Mouse (Mus musculus) c-Kit-positive CD71-negative TER-119-negative erythroid progenitor cells, embryonic 14.5 days (primary cell): ENCODE measurements at regions not wholly inside any gene's neighbourhood (a gene's known extent, or its start where the extent isn't known, plus 50 kb on each side); places are given as distances from the start of the nearest gene placed in this dataset.

Experiments
- DNase-seq: peaks from one replicate; pipeline ENCODE4 v3.0.0-alpha.2; 2013; ENCODE audit warnings: low read depth

DNA sequence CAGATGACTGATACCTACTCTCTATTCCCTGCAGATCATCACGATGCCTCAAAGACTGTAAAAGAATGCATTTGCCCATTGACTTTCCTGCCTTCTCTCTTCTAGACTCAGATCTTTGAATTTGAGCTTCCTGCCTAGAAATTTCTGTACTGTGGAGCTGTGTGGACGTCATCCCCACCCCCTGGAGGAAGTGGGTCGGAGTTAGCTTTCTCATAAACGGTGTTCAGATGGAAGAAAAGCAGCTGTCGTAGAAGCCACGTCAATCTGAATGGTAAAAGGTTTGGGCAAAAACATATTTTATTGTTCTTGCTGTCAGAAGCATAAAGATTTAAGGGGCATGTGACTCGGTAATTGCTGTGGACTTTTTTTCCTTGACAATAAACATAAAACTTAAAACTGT lies 154.6 kb upstream of the Mvb12b start:
- DNase-seq: no peak

DNA sequence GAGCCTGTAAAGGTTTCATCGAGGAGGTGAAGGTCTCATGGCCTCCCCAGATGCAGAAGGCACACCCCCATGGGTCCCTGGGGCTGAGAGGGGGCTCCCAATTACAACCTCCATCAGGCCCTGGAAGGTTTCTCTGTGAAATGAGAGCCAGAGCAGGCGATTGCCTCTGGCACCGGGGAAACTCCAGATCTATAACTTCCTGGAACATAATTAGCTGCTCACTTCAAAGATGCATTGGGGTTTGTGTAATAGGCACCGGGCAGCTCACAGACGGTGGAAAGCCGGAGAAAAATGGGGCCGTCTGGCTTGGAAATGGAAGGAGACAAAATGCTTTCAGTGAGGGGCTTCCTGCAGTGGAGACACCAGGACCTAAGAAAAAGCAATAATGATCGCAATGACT lies 151.2 kb upstream of the Mvb12b start:
- DNase-seq: no peak

- DNase-seq: no peak
These were observed 145.5 kb upstream of the Mvb12b start for GRCm38 (mm10) chr2:34033212-34033611.

DNA sequence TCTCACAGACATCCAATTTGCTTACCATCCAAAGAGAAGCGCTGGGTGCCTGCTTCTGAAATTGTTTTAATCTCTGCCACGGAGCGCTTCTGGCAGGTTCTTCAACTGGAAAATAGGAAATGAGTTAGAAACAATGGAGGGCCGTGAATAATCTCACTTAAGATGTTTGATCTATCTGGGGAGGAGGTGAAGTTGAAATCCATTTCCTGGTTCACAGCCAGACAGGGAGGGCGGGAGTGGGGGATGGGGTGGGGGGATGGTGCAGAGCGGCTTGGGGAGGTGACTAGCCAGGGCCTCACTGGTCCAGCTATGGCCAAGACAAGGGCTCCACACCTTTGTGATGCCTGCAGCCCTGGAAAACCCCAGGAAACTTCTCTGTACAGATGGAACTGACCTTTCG lies 143.7 kb upstream of the Mvb12b start:
- no peak for DNase-seq

DNA sequence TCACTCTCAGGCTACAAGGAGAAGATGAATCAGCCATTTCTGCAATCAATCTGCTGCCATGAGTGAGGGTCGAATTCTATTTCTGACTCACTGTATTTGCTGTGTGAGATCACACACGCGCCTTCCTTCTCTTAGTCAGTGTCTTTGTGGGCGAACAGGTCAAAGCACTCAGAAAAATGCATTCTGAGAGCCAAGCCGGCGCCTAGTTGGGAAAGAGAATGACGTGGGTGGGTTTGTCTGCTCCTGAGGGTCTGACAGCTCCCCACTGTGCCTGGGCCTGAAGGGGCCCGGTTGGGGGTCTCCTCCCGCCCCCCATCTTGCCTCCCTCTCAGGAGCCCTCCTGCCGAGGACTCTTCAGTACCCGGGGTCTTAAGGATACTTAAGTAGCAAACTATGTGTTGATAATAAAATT lies 143.3 kb upstream of the Mvb12b start:
- DNase-seq: no peak

- no peak for DNase-seq
These were observed 139.7 kb upstream of the Mvb12b start for GRCm38 (mm10) chr2:34027445-34027844.

DNA sequence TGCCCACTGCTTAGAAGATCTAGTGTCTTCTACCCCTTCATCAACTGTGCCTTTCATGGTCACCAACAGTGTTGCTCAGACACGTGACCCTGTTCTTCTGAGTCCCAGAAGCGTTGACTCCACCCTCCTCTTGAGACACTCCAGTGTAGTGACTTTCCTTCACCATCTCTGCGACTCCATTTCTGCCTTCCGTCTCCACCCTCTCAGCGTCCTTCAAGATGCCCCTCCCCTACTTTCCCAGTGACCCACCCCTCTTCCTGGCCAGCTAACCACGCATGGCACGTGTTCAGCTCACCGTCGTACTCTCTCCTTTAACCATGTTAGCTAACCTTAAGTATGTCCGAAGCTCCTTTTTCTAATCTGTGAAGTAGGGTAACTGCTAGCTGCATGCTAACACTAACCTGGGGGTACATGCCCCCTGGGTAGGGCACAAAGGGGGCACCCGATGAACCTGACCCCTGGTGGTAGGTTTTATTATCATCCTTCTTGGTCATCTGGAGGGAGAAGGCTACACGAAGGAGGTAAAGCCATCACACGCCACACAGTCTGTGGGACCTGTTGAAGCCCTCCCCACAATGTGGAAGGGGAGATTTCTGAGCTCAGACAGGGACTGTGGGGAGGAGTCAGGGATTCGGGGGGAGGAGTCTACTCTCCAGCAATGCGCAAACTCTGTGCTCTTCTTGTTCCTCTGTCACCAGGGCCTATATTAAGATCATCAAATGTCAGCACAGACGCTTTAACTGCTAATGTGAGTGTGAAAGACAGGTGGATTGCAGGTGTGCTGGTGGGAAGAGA lies 139.0 kb upstream of the Mvb12b start:
- DNase-seq: no peak

- DNase-seq: peak; percentile 26
These were observed 138.1 kb upstream of the Mvb12b start for GRCm38 (mm10) chr2:34025715-34026360.

DNA sequence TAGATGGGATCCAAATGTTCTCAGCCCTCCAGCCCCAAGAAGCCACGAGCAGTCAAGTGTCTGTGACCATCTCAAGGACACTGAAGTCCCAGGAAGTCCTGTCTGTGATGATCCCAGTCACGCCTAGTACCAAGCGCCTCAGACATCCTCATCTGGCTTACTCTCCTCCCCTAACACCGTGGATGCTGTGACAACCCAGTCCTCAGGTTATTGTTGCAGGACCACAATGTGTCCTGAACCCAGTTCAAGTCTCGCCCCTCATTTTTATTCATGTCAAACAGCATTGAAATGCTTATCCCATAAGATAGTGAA lies 129.4 kb upstream of the Mvb12b start:
- DNase-seq: no peak

- DNase-seq: no peak
These were observed 128.8 kb upstream of the Mvb12b start for GRCm38 (mm10) chr2:34016350-34017141.

- no peak for DNase-seq
These were observed 127.9 kb upstream of the Mvb12b start for GRCm38 (mm10) chr2:34015640-34015995.

DNA sequence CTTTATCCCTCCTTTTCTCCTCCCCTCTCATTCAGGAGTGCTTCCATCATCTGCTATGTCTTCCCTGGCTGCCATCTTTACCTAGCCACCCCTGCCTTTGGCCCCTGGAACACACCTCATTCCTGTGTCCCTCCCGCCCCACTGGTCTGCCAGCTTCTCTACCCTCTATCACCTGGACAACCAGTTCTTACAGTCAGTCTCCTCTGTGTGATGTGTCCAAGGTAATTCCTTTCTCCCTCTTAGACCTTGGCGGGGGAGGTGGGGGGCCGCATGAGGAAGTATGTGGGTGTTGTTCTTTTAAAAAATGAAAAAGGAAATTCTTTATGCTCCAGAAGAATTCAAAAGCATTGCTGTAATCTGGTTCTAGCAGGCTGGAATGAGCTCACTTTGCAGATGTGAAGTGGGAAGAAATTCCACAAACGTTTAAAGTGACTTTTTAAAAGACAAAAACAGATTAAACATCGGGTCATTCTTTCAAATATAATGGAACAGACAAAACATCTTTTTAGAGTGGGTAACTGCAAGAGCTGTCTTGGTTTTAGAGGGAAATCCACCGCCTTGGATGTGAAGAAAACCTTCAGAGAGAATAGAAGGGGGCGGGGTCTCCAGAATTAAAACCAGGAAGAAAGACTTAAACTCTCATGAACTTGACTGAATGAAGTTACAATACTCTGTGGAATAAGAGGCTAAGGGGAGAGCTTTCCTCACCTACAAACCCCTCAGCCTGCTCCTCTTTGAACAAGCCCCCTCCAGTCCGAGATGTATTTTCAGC lies 127.3 kb upstream of the Mvb12b start:
- no peak for DNase-seq

DNA sequence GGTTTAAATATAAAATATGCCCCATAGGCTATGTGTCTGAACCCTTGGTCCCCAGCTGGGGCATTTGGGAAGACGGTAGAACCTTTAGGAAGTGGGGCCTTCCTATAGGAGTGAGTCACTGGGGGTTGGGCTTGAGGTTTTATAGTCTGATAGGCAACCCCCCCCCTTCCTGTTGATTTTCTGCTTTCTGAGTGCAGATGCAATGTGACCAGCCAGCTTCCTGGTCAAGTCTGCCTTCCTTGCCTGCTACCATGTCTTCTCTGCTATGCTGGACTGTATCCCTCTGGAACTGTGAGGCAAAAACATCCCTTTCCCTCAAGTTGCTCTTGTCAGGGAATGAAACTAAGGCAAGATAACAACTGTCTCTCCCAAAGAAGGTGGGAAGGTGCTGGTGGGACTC lies 122.4 kb upstream of the Mvb12b start:
- DNase-seq: no peak

GRCm38 (mm10) chr2:34007916-34008315 lies 120.2 kb upstream of the Mvb12b start:
- no peak for DNase-seq

DNA sequence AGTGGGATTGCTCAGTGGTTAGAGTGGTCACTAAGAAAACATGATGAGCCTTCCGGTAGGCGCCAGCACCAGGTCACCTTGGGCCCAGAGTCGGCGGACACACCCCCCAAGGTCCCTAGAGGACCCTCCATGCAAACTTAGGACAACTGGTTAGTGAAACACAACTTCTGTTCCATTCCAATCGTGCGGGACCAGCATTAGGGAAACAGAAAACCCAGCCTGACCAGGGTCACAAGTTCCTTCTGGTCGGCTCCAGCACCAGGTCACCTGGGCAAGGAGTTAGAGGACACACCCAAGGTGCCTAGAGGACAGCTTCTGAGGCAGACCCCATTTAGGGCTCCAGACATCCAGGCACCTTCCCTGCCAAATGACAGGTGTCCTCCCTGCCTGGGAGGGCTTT lies 109.4 kb upstream of the Mvb12b start:
- DNase-seq: no peak

GRCm38 (mm10) chr2:33996331-33996730 lies 108.6 kb upstream of the Mvb12b start:
- DNase-seq: no peak

GRCm38 (mm10) chr2:33991299-33991698 lies 103.6 kb upstream of the Mvb12b start:
- DNase-seq: no peak

DNA sequence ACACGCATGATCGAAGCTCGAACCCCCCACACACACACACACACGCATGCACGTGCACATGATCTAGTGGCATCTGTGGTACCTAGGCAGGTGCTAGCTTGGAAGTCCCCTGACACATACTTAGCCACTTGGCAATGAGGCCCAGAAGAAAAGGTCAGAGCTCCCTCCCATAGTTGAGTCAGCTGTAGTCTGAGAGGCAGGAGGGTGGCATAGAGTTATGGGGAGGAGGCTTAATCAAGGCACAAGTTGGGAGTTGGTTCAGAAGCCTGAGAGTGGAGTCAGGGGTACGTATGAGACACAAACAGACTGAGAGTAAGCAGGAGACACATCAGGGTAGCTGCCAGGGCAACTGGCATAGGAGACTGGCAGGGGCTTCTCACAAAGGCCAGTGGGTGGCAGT lies 103.0 kb upstream of the Mvb12b start:
- DNase-seq: no peak

DNA sequence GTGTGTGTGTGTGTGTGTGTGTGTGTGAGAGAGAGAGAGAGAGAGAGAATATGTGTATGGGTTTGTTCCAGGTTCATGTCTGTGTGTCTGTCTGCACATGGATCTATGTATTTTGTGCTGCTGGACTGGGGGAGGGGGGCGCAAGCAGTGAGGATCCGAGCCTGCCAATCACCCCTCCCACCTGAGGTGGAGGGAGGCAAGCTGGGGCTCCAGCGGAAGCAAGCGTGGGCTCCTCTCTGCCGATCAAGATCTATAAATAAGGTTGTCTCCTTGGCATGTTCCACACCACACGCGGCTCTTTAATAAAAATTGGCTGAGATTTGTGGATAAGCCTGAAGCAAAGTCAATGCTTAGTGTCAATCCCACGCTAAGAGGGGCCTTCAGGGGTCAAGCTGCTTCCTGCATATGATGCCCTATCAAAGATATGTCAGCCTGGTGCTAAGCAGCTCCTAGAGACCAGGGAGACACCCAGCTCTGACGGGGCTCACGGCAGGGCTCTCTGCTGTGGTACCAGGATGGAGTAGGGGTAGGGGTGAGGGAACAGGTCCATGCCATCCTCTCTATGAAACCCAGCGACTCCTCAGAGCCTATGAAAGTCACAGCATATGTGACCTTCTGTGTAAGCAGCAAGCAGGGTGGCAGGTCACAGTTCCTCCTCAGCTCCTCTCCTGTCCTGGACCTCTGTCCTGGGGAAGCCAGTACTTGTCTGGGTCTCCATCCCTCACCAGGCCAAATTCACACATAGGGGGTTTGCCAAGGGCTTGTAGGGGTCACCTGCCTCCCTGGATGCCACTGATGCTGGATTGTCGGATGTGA lies 102.0 kb upstream of the Mvb12b start:
- no peak for DNase-seq

DNA sequence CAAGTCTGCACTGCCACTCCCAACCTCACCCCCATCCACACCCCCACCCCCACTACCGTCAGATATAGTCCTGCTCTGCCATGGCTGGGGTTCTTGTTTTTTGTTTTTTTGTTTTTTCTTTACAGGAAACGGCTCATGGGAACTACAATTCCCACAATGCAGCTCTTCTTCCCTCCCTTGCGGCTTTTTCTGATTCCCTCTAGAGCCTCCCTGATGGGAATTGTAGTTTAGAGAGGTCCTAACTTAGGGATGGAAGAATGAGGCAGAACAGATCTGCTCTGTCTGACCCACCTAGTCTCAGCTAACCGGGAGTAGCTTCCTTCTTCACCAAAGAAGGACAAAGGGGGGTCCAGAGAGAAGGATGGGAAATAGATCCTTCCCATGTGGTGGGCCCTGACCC lies 98.7 kb upstream of the Mvb12b start:
- DNase-seq: no peak

DNA sequence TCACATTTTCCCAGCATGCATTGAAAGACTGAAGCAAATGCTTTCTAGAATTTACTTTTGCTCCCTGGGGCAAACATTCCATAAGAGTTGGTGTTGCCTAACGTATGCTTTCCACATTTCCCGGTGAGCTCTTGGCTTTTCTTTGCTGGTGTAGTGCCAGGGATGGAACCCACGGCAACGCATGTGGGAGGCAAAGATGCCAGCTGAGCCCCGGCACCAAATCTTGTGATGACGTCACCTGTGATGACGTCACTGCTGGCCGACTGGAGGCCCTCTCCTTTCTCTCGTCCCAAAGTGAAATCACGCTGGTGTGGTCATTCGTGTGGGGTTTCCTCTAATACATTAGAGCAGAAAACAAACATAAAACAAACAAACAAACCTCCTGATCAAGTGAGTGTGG lies 97.6 kb upstream of the Mvb12b start:
- DNase-seq: no peak
